Mouse (Mus musculus) stomach, embryonic 14.5 days (tissue): ENCODE data around the gene Dand5. TPM values are rescaled to one million over a fixed set of nuclear protein-coding genes. Genes with fewer than 3 reads are reported as not detected.
A peak's percentile ranks its signal among the peaks of the same experiment; 100 is the strongest.

ENCODE experiments used
- ATAC-seq: fragments of 200-750 bp; cut with Nextera tagmentation; 2 replicates; pipeline ENCODE4 v1.8.0; 2017; ENCODE audit warnings: low read depth, moderate TSS enrichment; ENCODE audit not compliant: insufficient number of reproducible peaks, insufficient read depth, low FRiP score
- H3K27ac ChIP-seq: fragments of 300-500 bp; sonication (generic); 2 replicates; pipeline ENCODE4 v1.5.1; 2014; ENCODE audit warnings: mild to moderate bottlenecking, low read length, moderate library complexity, mixed read lengths
- H3K27me3 ChIP-seq: fragments of 300-500 bp; sonication (generic); 2 replicates; pipeline ENCODE4 v1.6.1; 2014; ENCODE audit warnings: low read length, control low read depth, mixed read lengths; ENCODE audit not compliant: control insufficient read depth, insufficient read depth
- H3K36me3 ChIP-seq: fragments of 300-500 bp; sonication (generic); 2 replicates; pipeline ENCODE4 v1.6.1; 2014; ENCODE audit warnings: mild to moderate bottlenecking, control low read depth, low read length, moderate library complexity, mixed read lengths; ENCODE audit not compliant: control insufficient read depth, insufficient read depth
- H3K4me1 ChIP-seq: fragments of 300-500 bp; sonication (generic); 2 replicates; pipeline ENCODE4 v1.6.1; 2014; ENCODE audit warnings: low read length, control low read depth, mixed read lengths; ENCODE audit not compliant: control insufficient read depth, insufficient read depth
- H3K4me2 ChIP-seq: fragments of 300-500 bp; sonication (generic); replicated peaks from 2 replicates; pipeline ENCODE4 v1.6.1; 2014; ENCODE audit warnings: low read depth, low read length, control low read depth
- H3K4me3 ChIP-seq: fragments of 300-500 bp; sonication (generic); 2 replicates; pipeline ENCODE4 v1.5.1; 2014; ENCODE audit warnings: low read depth, low read length, control low read depth
- H3K9ac ChIP-seq: fragments of 300-500 bp; sonication (generic); replicated peaks from 2 replicates; pipeline ENCODE4 v1.6.1; 2014; ENCODE audit warnings: low read depth, mild to moderate bottlenecking, control low read depth, low read length, moderate library complexity, mixed read lengths
- H3K9me3 ChIP-seq: fragments of 300-500 bp; sonication (generic); 2 replicates; pipeline ENCODE4 v1.6.1; 2016; ENCODE audit warnings: low read depth, low read length, control low read depth; ENCODE audit not compliant: control insufficient read depth
- WGBS: fragments of 180-500 bp; shearing (Covaris S2); extraction: QIAGEN DNeasy Blood & Tissue Kit; methylation state at CpG from one replicate; pipeline ENCODE4 v1.1.7; 2014; 5-methylcytosine and 5-hydroxymethylcytosine counted together
- polyA plus RNA-seq: library from polyadenylated mRNA; unstranded; fragments of >200 nt; fragmentation: Nextera tagmentation; extraction: Ambion mirVana; gene quantifications from 2 replicates; pipeline ENCODE4 v1.2.1, GENCODE M21; 2014

Dand5 gene
- polyA plus RNA-seq, 1 experiment from 2014 or later, result 7.6 TPM

- Histone ChIP-seq H3K36me3 (no peaks in the 10 kb centered on the region; the same call in 1 of the 2 replicates), H3K9me3 (no peaks in the 10 kb centered on the region), H3K9ac (no peak overlapping the region), H3K4me1 (peaks cover 54% of the 10 kb centered on the region), H3K4me3 (peak overlapping the region; percentile 16), H3K27me3 (peaks cover 67% of the 10 kb centered on the region), H3K27ac (no peak overlapping the region), H3K4me2 (peak overlapping the region; percentile 16)
- no peak for ATAC-seq
- WGBS, result 12% methylated on average over 48 of the region's 48 CpGs
Observed at GRCm38 (mm10) chr8:84784681-84785505, 37.7 kb downstream of the Dand5 start.

- WGBS, result 10% methylated on average over 33 of the region's 33 CpGs
- H3K4me3 ChIP-seq, result peak overlapping the region; percentile 16; the same call in 1 of the 2 replicates
- no peaks in the 10 kb centered on the region; the same call in 1 of the 2 replicates for H3K36me3 ChIP-seq
- H3K27me3 ChIP-seq, result peaks cover 73% of the 10 kb centered on the region
- peak overlapping the region; percentile 16 for H3K4me2 ChIP-seq
- H3K4me1 ChIP-seq, result peaks cover 48% of the 10 kb centered on the region
- ATAC-seq, result no peak
- H3K9me3 ChIP-seq, result no peaks in the 10 kb centered on the region
- no peak overlapping the region for H3K9ac ChIP-seq
- no peak overlapping the region for H3K27ac ChIP-seq
Observed at GRCm38 (mm10) chr8:84783919-84784581, 38.6 kb downstream of the Dand5 start.

GRCm38 (mm10) chr8:84783198-84783918 is 39.3 kb downstream of the Dand5 start:
- Histone ChIP-seq H3K9me3 (no peaks in the 10 kb centered on the region), H3K9ac (no peak overlapping the region), H3K4me1 (peaks cover 46% of the 10 kb centered on the region), H3K36me3 (no peaks in the 10 kb centered on the region; the same call in 1 of the 2 replicates), H3K27ac (no peak overlapping the region), H3K4me3 (no peak overlapping the region), H3K4me2 (no peak overlapping the region), H3K27me3 (peaks cover 77% of the 10 kb centered on the region)
- no peak for ATAC-seq
- WGBS, result 33% methylated on average over 11 of the region's 11 CpGs

DNA sequence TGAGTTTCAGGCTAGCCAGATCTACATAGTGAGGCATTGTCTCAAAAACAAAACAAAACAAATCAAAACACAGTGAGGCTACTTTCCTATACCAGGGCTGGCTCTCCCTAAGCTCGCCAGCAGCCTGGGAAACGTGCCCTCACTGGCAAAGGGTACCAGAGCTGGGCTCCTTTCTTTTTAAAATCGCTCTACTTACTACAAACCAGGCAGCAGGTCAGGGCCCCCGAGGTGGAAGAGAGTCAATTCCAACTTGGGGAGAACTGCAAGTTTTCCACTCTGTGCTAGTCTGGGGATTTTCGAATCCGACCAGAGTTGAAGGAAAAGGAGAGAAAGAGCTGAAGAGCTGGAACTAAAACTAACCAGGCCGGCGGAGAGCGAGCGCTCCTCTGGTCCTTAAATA is 39.9 kb downstream of the Dand5 start:
- Histone ChIP-seq H3K4me2 (no peak overlapping the region), H3K27ac (no peak overlapping the region), H3K4me3 (no peak overlapping the region), H3K27me3 (peaks cover 77% of the 10 kb centered on the region), H3K4me1 (peaks cover 45% of the 10 kb centered on the region), H3K36me3 (no peaks in the 10 kb centered on the region; the same call in 1 of the 2 replicates), H3K9ac (no peak overlapping the region), H3K9me3 (no peaks in the 10 kb centered on the region)
- ATAC-seq, result no peak
- WGBS, result 35% methylated on average over 10 of the region's 10 CpGs

DNA sequence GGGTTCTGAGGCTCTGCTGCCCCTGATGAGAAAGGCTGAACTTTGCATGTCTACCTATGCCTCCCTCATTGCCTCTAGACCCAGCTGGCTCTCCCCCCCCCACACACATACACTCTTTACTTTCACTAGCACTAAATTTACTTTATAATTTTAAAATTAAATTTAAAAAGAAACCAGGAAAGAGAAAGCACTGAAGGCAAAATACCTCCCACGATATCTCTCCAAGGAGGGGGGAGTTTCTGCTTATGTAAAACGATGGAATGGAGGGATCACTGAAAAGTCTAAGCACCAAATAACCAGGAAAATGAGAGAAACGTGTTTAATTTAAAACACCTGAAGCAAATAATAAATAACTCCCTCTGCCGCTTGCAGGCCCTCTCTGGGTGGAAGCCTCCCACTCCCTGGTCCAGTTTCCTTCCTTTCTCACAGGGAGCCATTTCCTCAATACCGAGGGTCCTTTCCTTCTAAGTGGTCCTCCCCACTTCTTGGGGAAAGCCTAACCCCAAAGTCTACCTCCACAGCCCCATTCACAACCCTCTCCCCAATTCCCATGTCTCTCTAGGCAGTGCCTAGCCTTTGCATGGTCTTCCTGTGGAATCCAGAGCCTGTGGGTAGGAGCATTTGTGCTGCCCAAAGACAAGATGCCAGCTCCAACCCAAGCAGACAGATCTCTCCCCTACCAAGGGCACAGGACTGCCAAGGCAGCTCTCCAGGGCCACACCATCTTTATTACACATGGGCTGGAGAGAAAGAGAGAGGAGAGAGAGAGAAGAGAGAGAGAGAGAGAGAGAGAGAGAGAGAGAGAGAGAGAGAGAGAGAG is 40.7 kb downstream of the Dand5 start:
- Histone ChIP-seq H3K4me3 (no peak overlapping the region), H3K27ac (no peak overlapping the region), H3K9me3 (no peaks in the 10 kb centered on the region), H3K27me3 (peaks cover 73% of the 10 kb centered on the region), H3K4me2 (no peak overlapping the region), H3K4me1 (peaks cover 41% of the 10 kb centered on the region), H3K36me3 (no peaks in the 10 kb centered on the region; the same call in 1 of the 2 replicates), H3K9ac (no peak overlapping the region)
- ATAC-seq, result no peak
- 33% methylated on average over 5 of the region's 5 CpGs for WGBS

DNA sequence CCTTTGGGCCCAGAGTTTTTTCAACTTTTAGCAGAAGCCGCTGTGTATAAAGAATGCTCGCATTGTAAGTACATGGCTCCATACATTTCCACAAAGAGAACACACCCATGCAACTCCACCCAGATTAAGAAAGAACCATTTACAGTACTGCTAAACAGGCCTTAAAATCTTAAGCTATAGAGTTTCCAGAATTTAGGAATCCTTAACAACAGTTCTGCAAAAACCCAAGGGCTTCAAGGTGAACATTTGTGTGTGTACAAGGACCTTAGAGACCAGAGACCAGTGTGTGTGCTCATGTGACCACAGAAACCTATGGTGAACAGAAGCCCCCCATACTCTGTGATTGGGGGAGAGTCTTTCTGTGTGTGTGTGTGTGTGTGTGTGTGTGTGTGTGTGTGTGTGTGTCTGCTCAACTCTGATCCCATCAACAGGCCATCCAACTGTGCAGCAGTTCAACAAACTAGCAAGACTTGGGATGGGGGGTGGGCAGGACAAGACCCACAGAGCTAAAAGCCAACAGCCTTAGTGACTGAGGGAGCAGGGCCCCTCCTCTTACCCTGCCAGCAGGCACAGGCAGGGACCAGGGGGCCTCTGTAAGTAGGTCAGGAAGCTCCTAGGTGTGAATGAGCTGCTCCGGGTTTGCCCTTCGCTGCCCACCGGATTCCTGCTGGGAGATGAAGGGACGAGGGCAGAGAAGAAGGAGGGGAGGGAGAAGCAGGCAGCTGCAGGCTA is 41.5 kb downstream of the Dand5 start:
- Histone ChIP-seq H3K4me2 (no peak overlapping the region), H3K27me3 (peaks cover 70% of the 10 kb centered on the region), H3K4me3 (no peak overlapping the region)

GRCm38 (mm10) chr8:84780225-84780555 is 42.4 kb downstream of the Dand5 start:
- Histone ChIP-seq H3K27me3 (peaks cover 71% of the 10 kb centered on the region), H3K4me1 (peaks cover 35% of the 10 kb centered on the region), H3K4me2 (no peak overlapping the region), H3K4me3 (no peak overlapping the region), H3K9ac (no peak overlapping the region), H3K27ac (no peak overlapping the region), H3K36me3 (no peaks in the 10 kb centered on the region), H3K9me3 (no peaks in the 10 kb centered on the region)
- no peak for ATAC-seq
- 39% methylated on average over 13 of the region's 13 CpGs for WGBS

More for the DNA sequence above, 41.5 kb downstream of the Dand5 start:
- Histone ChIP-seq H3K9ac (no peak overlapping the region), H3K36me3 (no peaks in the 10 kb centered on the region; the same call in 1 of the 2 replicates), H3K27ac (no peak overlapping the region), H3K9me3 (no peaks in the 10 kb centered on the region), H3K4me1 (peaks cover 33% of the 10 kb centered on the region)
- no peak for ATAC-seq
- 50% methylated on average over 6 of the region's 6 CpGs for WGBS
